Mouse (Mus musculus): ENCODE data around the gene Cpa3.

Cpa3 gene

GRCm38 (mm10) chr3:20242050-20242449, at the start of gene Cpa3:
Cpa3 (minus strand) TSS chr3:20242181.
- no peak for DNase-seq

DNA sequence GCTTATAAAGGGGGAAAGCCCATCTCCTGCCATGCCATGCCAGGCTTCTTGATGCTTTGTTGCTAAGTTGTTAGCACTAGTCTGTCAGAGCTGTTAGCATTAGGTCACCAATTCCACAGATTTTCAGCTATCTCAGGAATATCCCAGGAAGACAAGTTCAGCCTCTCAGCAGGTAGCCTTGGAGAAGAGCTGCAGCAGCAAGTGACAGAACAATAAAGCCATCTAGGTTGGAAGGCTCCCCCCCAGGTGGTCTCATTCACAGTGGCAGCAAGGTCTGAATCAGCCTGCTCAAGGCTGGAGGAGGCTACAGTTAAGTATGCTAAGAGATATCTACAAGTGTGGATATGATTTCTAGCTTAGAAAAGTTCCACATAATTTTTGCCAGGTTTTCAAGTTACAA, 49.4 kb upstream of the Cpa3 start:
- DNase-seq = no peak

- DNase-seq = no peak
These were observed 46.8 kb upstream of the Cpa3 start for GRCm38 (mm10) chr3:20288761-20289160.

DNA sequence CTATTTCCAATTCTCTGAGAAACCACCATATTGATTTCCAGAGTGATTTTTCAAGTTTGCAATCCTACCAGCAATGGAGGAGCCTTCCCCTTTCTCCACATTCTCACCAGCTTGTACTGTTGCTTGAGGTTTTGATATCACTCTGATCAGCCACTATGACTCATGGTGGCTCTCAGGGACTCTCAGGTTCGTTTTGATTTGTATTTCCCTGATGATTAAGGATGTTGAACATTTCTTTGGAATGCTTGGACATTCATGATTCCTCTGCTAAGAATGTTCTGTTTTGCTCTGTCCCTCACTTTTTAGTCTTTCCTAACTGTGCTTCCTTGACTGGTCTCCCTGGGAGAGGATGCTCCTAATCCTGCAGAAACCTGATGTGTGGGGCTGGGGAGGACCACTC, 39.8 kb upstream of the Cpa3 start:
- no peak for DNase-seq

GRCm38 (mm10) chr3:20275633-20276032, 33.7 kb upstream of the Cpa3 start, which contains the start of gene Cpb1:
Cpb1 (minus strand) TSS chr3:20275733.
- DNase-seq = no peak

DNA sequence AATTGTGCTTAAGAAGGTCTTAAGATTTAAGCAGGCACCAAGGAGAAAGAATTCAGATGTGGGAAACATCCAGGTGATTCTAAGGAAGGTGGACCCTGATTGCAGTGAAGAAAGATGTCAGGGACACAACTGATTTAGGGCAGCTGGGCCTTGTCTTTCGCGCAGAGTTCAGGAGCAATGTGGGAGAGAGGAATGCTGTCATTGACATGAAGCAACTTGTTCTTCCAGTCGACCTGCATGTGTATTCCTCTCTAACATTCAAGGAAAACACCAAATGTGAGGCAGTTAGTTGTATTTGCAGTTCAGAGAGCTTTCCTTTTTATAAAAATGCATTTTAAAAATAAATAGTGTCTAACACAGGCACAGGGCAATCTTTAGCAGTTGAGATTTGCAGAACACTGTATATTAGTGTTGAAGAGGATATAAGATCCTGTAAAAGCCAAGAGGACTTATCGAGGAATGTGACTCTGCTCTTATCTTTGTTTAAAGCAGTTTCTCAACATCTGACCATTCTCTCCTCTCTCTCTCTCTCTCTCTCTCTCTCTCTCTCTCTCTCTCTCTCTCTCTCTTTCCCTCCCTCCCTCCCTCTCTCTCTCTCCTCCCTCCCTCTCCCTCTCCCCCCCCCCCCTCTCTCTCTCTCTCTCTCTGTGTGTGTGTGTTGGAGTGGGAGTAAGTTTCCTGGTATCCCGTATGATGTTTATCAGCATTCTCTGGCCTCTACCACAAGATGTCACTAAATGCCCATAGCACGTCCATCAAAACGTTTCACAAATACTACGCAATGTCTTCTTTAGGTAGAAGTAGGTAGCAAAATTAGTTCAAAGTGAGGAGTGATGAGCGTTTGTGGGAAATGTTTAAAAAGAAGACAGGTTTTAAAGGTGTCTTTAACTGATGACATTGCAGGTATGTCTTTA, 12.8 kb upstream of the Cpa3 start:
- no peak for DNase-seq

- no peak for DNase-seq
These were observed 1.9 kb upstream of the Cpa3 start for GRCm38 (mm10) chr3:20243913-20244312.

- DNase-seq = no peak
These were observed 2.2 kb downstream of the Cpa3 start for GRCm38 (mm10) chr3:20239741-20240140.

DNA sequence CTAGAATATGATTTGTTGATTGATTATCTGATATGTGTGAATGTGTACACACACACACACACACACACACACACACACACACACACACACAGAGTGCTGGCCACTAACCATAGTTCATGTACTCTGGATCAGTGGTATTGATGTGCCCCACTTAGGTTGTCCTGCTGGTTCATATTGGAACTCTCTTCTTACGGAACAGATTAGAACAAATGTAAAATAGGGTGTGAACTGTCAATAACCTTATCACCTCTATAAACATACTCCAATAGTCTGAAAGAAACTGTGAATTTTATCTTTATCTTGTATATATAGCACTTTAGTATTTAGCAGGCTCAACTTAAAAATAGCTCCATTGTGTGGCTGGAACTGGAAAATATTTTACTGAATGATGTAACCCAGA, 5.0 kb downstream of the Cpa3 start:
- no peak for DNase-seq

DNA sequence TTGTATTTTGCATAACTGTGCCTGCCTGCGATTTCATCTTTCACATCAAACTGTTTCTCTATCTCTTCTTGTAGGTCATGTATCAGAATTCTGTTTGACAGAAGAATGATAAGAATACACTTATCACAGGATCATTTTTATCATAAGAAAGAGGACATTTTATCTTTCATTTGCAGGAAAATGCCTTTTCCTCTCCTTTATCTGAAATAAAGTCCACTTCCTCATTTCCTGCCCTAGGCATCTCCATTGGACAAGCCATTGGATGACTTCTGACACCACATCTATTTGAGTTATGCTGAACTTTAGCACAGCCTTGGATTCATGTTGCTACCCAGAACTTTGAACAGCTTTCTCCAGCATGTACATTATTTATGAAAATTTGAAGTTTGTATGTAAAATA, 13.0 kb downstream of the Cpa3 start:
- DNase-seq = no peak

- DNase-seq = no peak
These were observed 16.6 kb downstream of the Cpa3 start for GRCm38 (mm10) chr3:20225429-20225828.

GRCm38 (mm10) chr3:20222926-20223698, 18.9 kb downstream of the Cpa3 start:
- DNase-seq = no peak

- no peak for DNase-seq
These were observed 19.8 kb downstream of the Cpa3 start for GRCm38 (mm10) chr3:20222136-20222535.

- DNase-seq = peak; percentile 12 to 58
These were observed 43.1 kb downstream of the Cpa3 start for GRCm38 (mm10) chr3:20198869-20199268.

DNA sequence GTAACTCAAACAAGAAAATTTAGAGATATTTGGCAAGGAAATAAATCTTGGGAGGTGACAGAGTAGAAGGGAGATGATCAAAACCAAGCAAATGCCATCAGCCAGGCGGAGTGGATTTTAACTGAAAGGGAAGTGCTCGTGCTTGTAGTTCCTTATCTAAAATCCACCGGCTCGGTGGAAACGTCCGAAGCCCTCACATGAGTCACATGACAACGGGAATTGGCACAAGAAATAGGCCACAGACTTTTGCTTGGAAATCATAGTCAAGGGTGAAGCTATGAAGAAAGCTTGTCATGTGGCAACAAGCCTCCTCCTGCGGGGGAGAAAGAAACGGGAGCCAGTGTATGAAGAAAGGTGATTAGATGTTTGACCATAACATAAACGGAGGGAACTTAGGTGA, 44.1 kb downstream of the Cpa3 start:
- DNase-seq = no peak

- DNase-seq = no peak
These were observed 52.9 kb downstream of the Cpa3 start for GRCm38 (mm10) chr3:20188976-20189675.

DNA sequence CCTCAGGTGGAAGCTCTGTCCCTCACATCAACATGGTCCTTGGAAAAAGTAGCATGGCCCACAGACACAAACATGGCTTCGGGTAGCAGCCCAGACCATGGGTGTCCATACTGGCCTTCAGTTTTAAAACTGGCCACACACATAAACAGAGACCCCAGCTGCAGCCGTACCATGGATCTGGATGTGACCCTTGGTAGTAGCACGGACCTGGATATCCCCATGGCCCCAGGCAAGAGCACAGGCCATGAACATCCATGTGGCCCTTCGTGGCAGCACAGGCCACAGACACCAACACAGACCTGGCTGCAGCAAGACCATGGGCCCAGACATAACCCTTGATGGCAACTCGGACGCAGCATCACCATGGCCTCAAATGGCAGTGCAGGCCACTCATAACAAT, 69.6 kb downstream of the Cpa3 start:
- DNase-seq = no peak

GRCm38 (mm10) chr3:20167487-20167886, 74.5 kb downstream of the Cpa3 start:
- no peak for DNase-seq

Data from kidney, adult 8-10 months (tissue).